Mouse (Mus musculus) liver, embryonic 14.5 days (tissue): Measurements from ENCODE around the gene Nrxn3. TPM values are rescaled to one million over a fixed set of nuclear protein-coding genes. Genes with fewer than 3 reads are reported as not detected.

Experiments
- ATAC-seq: fragments of 200-750 bp; cut with Nextera tagmentation; 2 replicates; pipeline ENCODE4 v1.8.0; 2017; ENCODE audit warnings: moderate number of reproducible peaks, mild to moderate bottlenecking, moderate library complexity; ENCODE audit not compliant: insufficient read depth
- DNase-seq, 3 experiments: peaks; one replicate each; pipeline ENCODE4 v3.0.0-alpha.2; 2012 to 2013; ENCODE audit warnings: low read depth in 3 of 3, low spot score in 3 of 3
- H3K27ac ChIP-seq: fragments of 300-500 bp; sonication (generic); 2 replicates; pipeline ENCODE4 v1.5.1; 2014; ENCODE audit warnings: moderate library complexity, mild to moderate bottlenecking, control low read depth, inconsistent platforms
- H3K27me3 ChIP-seq: fragments of 300-500 bp; sonication (generic); 2 replicates; pipeline ENCODE4 v1.6.1; 2014; ENCODE audit warnings: mild to moderate bottlenecking, low read length, moderate library complexity; ENCODE audit not compliant: control insufficient read depth, insufficient read depth
- H3K36me3 ChIP-seq: fragments of 300-500 bp; sonication (generic); replicated peaks from 2 replicates; pipeline ENCODE4 v1.6.1; 2014; ENCODE audit warnings: low read depth; ENCODE audit not compliant: control insufficient read depth, insufficient read depth
- H3K4me1 ChIP-seq, 2 experiments: fragments of 200-500 bp in 1 of 2; fragments of 300-500 bp in 1 of 2; sonication (generic) in 1 of 2; replicated peaks; 2 replicates each; pipeline ENCODE4 v1.6.1; 2012 to 2014; ENCODE audit warnings: antibody characterized with exemption in 1 of 2, inconsistent platforms in 1 of 2, low read length in 1 of 2; ENCODE audit not compliant: control insufficient read depth in 2 of 2, insufficient read depth in 2 of 2
- H3K4me2 ChIP-seq: fragments of 300-500 bp; sonication (generic); 2 replicates; pipeline ENCODE4 v1.6.1; 2014; ENCODE audit warnings: low read depth, mild to moderate bottlenecking, control low read depth, moderate library complexity
- H3K4me3 ChIP-seq, 2 experiments: fragments of 200-500 bp in 1 of 2; fragments of 300-500 bp in 1 of 2; sonication (generic) in 1 of 2; 2 replicates each; pipeline ENCODE4 v1.5.1; 2012 to 2014; ENCODE audit warnings: low read depth in 2 of 2, low read length in 2 of 2, mild to moderate bottlenecking in 2 of 2, control low read depth in 1 of 2, inconsistent platforms in 1 of 2, moderate library complexity in 1 of 2; ENCODE audit not compliant: insufficient read depth in 1 of 2
- H3K9ac ChIP-seq: fragments of 300-500 bp; sonication (generic); replicated peaks from 2 replicates; pipeline ENCODE4 v1.6.1; 2014; ENCODE audit warnings: mild to moderate bottlenecking, control low read depth, moderate library complexity
- H3K9me3 ChIP-seq: fragments of 300-500 bp; sonication (generic); 2 replicates; pipeline ENCODE4 v1.6.1; 2016; ENCODE audit warnings: low read length, mixed read lengths; ENCODE audit not compliant: control insufficient read depth
- CTCF ChIP-seq: IDR thresholded peaks from 2 replicates; pipeline ENCODE4 v1.5.1; 2016; ENCODE audit warnings: antibody characterized with exemption, low read depth, control low read depth
- EP300 ChIP-seq: IDR thresholded peaks from 2 replicates; pipeline ENCODE4 v1.6.1; 2016; ENCODE audit warnings: antibody characterized with exemption, low read depth
- WGBS: fragments of 180-500 bp; shearing (Covaris S2); extraction: QIAGEN DNeasy Blood & Tissue Kit; methylation state at CpG from one replicate; pipeline ENCODE4 v1.1.7; 2014; ENCODE audit not compliant: insufficient replicate concordance; 5-methylcytosine and 5-hydroxymethylcytosine counted together
- polyA plus RNA-seq, 2 experiments: library from polyadenylated mRNA; depleted of rRNA in 1 of 2; stranded (reverse) in 1 of 2; unstranded in 1 of 2; fragments of >200 nt; fragmentation: Nextera tagmentation in 1 of 2; extraction: Ambion mirVana in 1 of 2; gene quantifications; 2 replicates each; pipeline versions ENCODE4 v1.2.1 to v1.2.3; 2012 to 2014

Gene Nrxn3
- polyA plus RNA-seq, 2 experiments, result 0.12 to 0.38 TPM

- H3K27me3 ChIP-seq, result no peaks in the 10 kb centered on the region
- DNase-seq (no peak), ATAC-seq (no peak)
- no peaks in the 10 kb centered on the region for H3K4me1 ChIP-seq
- H3K4me2 ChIP-seq, result no peak overlapping the region
- H3K27ac ChIP-seq, result no peak overlapping the region
- H3K36me3 ChIP-seq, result no peaks in the 10 kb centered on the region
- no peak overlapping the region for H3K4me3 ChIP-seq
- H3K9ac ChIP-seq, result no peak overlapping the region
- TF ChIP-seq CTCF (no peak), EP300 (no peak)
- H3K9me3 ChIP-seq, result no peaks in the 10 kb centered on the region
- 55% methylated on average over 4 of the region's 4 CpGs for WGBS
Observed at GRCm38 (mm10) chr12:89561989-89562565, 839.4 kb downstream of the Nrxn3 start.

GRCm38 (mm10) chr12:89568723-89569377, 846.2 kb downstream of the Nrxn3 start:
- no peak overlapping the region for H3K4me3 ChIP-seq
- no peak for TF ChIP-seq EP300
- TF ChIP-seq CTCF, result no peak
- no peak overlapping the region for H3K4me2 ChIP-seq
- WGBS, result 62% methylated on average over 6 of the region's 6 CpGs
- H3K27me3 ChIP-seq, result no peaks in the 10 kb centered on the region
- H3K27ac ChIP-seq, result no peak overlapping the region
- no peaks in the 10 kb centered on the region for H3K36me3 ChIP-seq
- no peak for ATAC-seq
- no peak for DNase-seq
- no peaks in the 10 kb centered on the region for H3K4me1 ChIP-seq
- no peaks in the 10 kb centered on the region for H3K9me3 ChIP-seq
- H3K9ac ChIP-seq, result no peak overlapping the region

GRCm38 (mm10) chr12:89592459-89592858, 869.8 kb downstream of the Nrxn3 start:
- no peak for ATAC-seq
- 59% methylated on average over 4 of the region's 4 CpGs for WGBS
- no peak overlapping the region for H3K4me2 ChIP-seq
- no peaks in the 10 kb centered on the region for H3K4me1 ChIP-seq
- no peaks in the 10 kb centered on the region for H3K27me3 ChIP-seq
- no peaks in the 10 kb centered on the region for H3K9me3 ChIP-seq
- TF ChIP-seq CTCF, result no peak
- no peak overlapping the region for H3K9ac ChIP-seq
- H3K27ac ChIP-seq, result no peak overlapping the region
- H3K4me3 ChIP-seq, result no peak overlapping the region
- no peaks in the 10 kb centered on the region for H3K36me3 ChIP-seq
- no peak for DNase-seq

- no peak overlapping the region for H3K27ac ChIP-seq
- H3K9me3 ChIP-seq, result no peaks in the 10 kb centered on the region
- H3K4me3 ChIP-seq, result no peak overlapping the region
- no peaks in the 10 kb centered on the region for H3K4me1 ChIP-seq
- H3K36me3 ChIP-seq, result no peaks in the 10 kb centered on the region
- DNase-seq (no peak), ATAC-seq (no peak)
- 75% methylated on average over 2 of the region's 2 CpGs for WGBS
- H3K4me2 ChIP-seq, result no peak overlapping the region
- H3K27me3 ChIP-seq, result no peaks in the 10 kb centered on the region
- TF ChIP-seq EP300, result no peak
- no peak for TF ChIP-seq CTCF
- H3K9ac ChIP-seq, result no peak overlapping the region
Observed at GRCm38 (mm10) chr12:89613670-89614069, 891.0 kb downstream of the Nrxn3 start.

GRCm38 (mm10) chr12:89625746-89626145, 903.1 kb downstream of the Nrxn3 start:
- no peaks in the 10 kb centered on the region for H3K4me1 ChIP-seq
- no peaks in the 10 kb centered on the region for H3K36me3 ChIP-seq
- H3K9me3 ChIP-seq, result no peaks in the 10 kb centered on the region
- H3K4me2 ChIP-seq, result no peak overlapping the region
- no peak overlapping the region for H3K4me3 ChIP-seq
- no peak for TF ChIP-seq CTCF
- TF ChIP-seq EP300, result no peak
- no peak overlapping the region for H3K27ac ChIP-seq
- 59% methylated on average over 4 of the region's 4 CpGs for WGBS
- H3K27me3 ChIP-seq, result no peaks in the 10 kb centered on the region
- no peak overlapping the region for H3K9ac ChIP-seq
- ATAC-seq (no peak), DNase-seq (no peak)
